Mouse (Mus musculus) left cerebral cortex, adult 2 months (tissue): ENCODE measurements around the gene Gdf5. TPM values are rescaled to one million over a fixed set of nuclear protein-coding genes. Genes with fewer than 3 reads are reported as not detected.
"Not testable (repeated sequence)": the region's sequence is repeated elsewhere in the genome, so short reads cannot be mapped to it uniquely, and the experiment has no call there.

Experiments
- DNase-seq, 2 experiments: peaks; one replicate each; pipeline ENCODE4 v3.0.0; 2021 to 2022; ENCODE audit warnings: low spot score in 2 of 2, mixed read lengths in 1 of 2; ENCODE audit errors: extremely low spot score in 1 of 2
- H3K27ac ChIP-seq: fragments of 200-600 bp; 2 replicates; pipeline ENCODE4 v1.8.1; 2022
- H3K4me3 ChIP-seq: fragments of 200-600 bp; 2 replicates; pipeline ENCODE4 v1.8.1; 2022
- CTCF ChIP-seq: fragments of 200-600 bp; IDR thresholded peaks from 2 replicates; pipeline ENCODE4 v1.8.1; 2022; ENCODE audit warnings: antibody characterized with exemption, mild to moderate bottlenecking, moderate library complexity
- intact Hi-C: fragments of 180-260 bp; cut with DNase I; formaldehyde crosslinking; loops from one replicate; pipeline ENCODE4 v1.15.1; 2025
- total RNA-seq, 2 experiments: library from RNA; stranded (reverse); gene quantifications; 2 replicates each; pipeline ENCODE4 v1.2.3; 2021

The Gdf5 gene
- total RNA-seq, 2 experiments from 2014 or later, result 0.25 TPM; not detected in 1

GRCm38 (mm10) chr2:155939897-155940529 lies 5.2 kb downstream of the Gdf5 start:
- DNase-seq, result no peak
- intact Hi-C loops, result no loop called here
- no peak overlapping the region for H3K27ac ChIP-seq
- H3K4me3 ChIP-seq, result no peak overlapping the region
- TF ChIP-seq CTCF, result no peak

- DNase-seq, result peak; percentile 92 to 94
- intact Hi-C loops, result loop anchor here (1.0 kb wide), 1 partner anchor 48 kb away; no protein-coding TSS in a partner anchor
- Histone ChIP-seq H3K27ac (peak within 1 kb of the TSS; percentile 90), H3K4me3 (peak within 1 kb of the TSS; percentile 74)
- TF ChIP-seq CTCF, result no peak
Measured at GRCm38 (mm10) chr2:155929531-155930442, 15.4 kb downstream of the Gdf5 start, which contains the start of gene Uqcc1. Uqcc1 (minus strand) TSS chr2:155930310.

GRCm38 (mm10) chr2:155928711-155929345 lies 16.3 kb downstream of the Gdf5 start:
- no peak for DNase-seq
- Histone ChIP-seq H3K4me3 (peak overlapping the region; percentile 74), H3K27ac (no peak overlapping the region; the same call in 1 of the 2 replicates)
- TF ChIP-seq CTCF, result no peak
- intact Hi-C loops, result no loop called here

- H3K4me3 ChIP-seq, DNase-seq, H3K27ac ChIP-seq, intact Hi-C loops: not testable (repeated sequence)
Measured at GRCm38 (mm10) chr2:155925213-155925612, 20.0 kb downstream of the Gdf5 start.

GRCm38 (mm10) chr2:155923143-155923542 lies 22.0 kb downstream of the Gdf5 start:
- no peak for TF ChIP-seq CTCF
- no peak for DNase-seq
- Histone ChIP-seq H3K27ac (no peak overlapping the region), H3K4me3 (no peak overlapping the region)
- intact Hi-C loops, result no loop called here

GRCm38 (mm10) chr2:155914684-155915083 lies 30.5 kb downstream of the Gdf5 start:
- H3K4me3 ChIP-seq, result no peak overlapping the region
- no peak overlapping the region for H3K27ac ChIP-seq
- intact Hi-C loops, result no loop called here
- DNase-seq, result no peak
- no peak for TF ChIP-seq CTCF

- DNase-seq, result no peak
- Histone ChIP-seq H3K27ac (no peak overlapping the region), H3K4me3 (no peak overlapping the region)
- no peak for TF ChIP-seq CTCF
- intact Hi-C loops, result no loop called here
Measured at GRCm38 (mm10) chr2:155903632-155904008, 41.5 kb downstream of the Gdf5 start.

GRCm38 (mm10) chr2:155902989-155903631 lies 42.1 kb downstream of the Gdf5 start:
- Histone ChIP-seq H3K4me3 (no peak overlapping the region), H3K27ac (no peak overlapping the region)
- intact Hi-C loops, result no loop called here
- no peak for DNase-seq
- no peak for TF ChIP-seq CTCF

GRCm38 (mm10) chr2:155895046-155895735 lies 50.0 kb downstream of the Gdf5 start:
- DNase-seq, result no peak
- H3K27ac ChIP-seq, result no peak overlapping the region
- no peak for TF ChIP-seq CTCF
- H3K4me3 ChIP-seq, result no peak overlapping the region
- intact Hi-C loops, result no loop called here

- no peak overlapping the region for H3K4me3 ChIP-seq
- H3K27ac ChIP-seq, result no peak overlapping the region
- DNase-seq, result no peak
- TF ChIP-seq CTCF, result no peak
- intact Hi-C loops, result no loop called here
Measured at GRCm38 (mm10) chr2:155894307-155895045, 50.7 kb downstream of the Gdf5 start.

Other genes starting within 250 kb of the Gdf5 start
- 10 to 100 TPM; 18.7 to 19.2 TPM for gene Edem2, start 215.9 kb downstream of the Gdf5 start, total RNA-seq
- gene Gm17581, start 209.5 kb downstream of the Gdf5 start, total RNA-seq, result not detected
- 1 to 10 TPM; 1.2 to 1.4 TPM for gene Procr, start 194.2 kb downstream of the Gdf5 start, total RNA-seq
- gene Mmp24, start 170.0 kb downstream of the Gdf5 start, total RNA-seq, result 10 to 100 TPM; 35.6 to 37.8 TPM
- 10 to 100 TPM; 53.1 to 56.8 TPM for gene BC029722, start 125.9 kb downstream of the Gdf5 start, total RNA-seq
- 10 to 100 TPM; 67.0 to 71.0 TPM for gene Eif6, start 118.4 kb downstream of the Gdf5 start, total RNA-seq
- not detected for gene Fam83c, start 110.5 kb downstream of the Gdf5 start, total RNA-seq
- 10 to 100 TPM; 70.4 to 75.7 TPM for gene Uqcc1, start 15.1 kb downstream of the Gdf5 start, total RNA-seq
- gene Gm15557, start 4.6 kb downstream of the Gdf5 start, total RNA-seq, result not detected
- gene Cep250, start 11.1 kb upstream of the Gdf5 start, total RNA-seq, result 10 to 100 TPM; 19.5 to 19.9 TPM
- 1 to 10 TPM; 1.4 to 2.0 TPM for gene 6430550D23Rik, start 62.6 kb upstream of the Gdf5 start, total RNA-seq
- gene Ergic3, start 62.7 kb upstream of the Gdf5 start, total RNA-seq, result 100 to 1,000 TPM; 187 to 188 TPM
- not detected for gene Fer1l4, start 107.6 kb upstream of the Gdf5 start, total RNA-seq
- 1 to 10 TPM; 3.8 to 4.1 TPM for gene Spag4, start 119.8 kb upstream of the Gdf5 start, total RNA-seq
- 10 to 100 TPM; 26.3 to 33.0 TPM for gene Cpne1, start 166.6 kb upstream of the Gdf5 start, total RNA-seq
- gene Rbm12, start 166.6 kb upstream of the Gdf5 start, total RNA-seq, result 10 to 100 TPM; 27.7 to 36.0 TPM
- 10 to 100 TPM; 17.5 to 17.7 TPM for gene Gm28036, start 181.7 kb upstream of the Gdf5 start, total RNA-seq
- 100 to 1,000 TPM; 142 to 153 TPM for gene Romo1, start 198.7 kb upstream of the Gdf5 start, total RNA-seq
- 10 to 100 TPM; 36.3 to 42.0 TPM for gene Nfs1, start 198.8 kb upstream of the Gdf5 start, total RNA-seq
- 100 to 1,000 TPM; 286 to 301 TPM for gene Rbm39, start 234.9 kb upstream of the Gdf5 start, total RNA-seq